Mouse (Mus musculus): ENCODE measurements around the gene Wasf3. TPM values are rescaled to one million over a fixed set of nuclear protein-coding genes. Genes with fewer than 3 reads are reported as not detected.

Gene Wasf3
- polyA plus RNA-seq, 1 experiment: 61.7 TPM

DNA sequence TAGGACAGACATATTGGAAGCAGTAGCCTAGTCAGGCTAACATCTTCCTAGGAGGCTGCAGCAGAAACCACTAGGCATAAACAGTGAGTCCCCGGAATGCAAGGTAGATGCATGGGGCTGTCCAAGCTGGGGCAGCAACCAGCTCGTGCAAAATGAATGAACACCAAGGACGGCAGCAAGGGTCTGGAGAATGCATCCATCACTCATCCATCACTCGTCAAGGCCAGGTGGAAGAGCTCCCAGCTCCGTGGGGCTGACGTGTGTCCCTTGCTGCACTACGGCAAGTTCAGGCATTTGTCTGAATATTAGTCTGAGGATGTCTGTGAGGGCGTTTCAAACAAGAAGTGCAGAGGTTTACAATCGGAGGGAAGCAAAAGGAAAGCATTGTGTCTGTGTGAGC is 22.1 kb upstream of the Wasf3 start:
- no peak for TF ChIP-seq CTCF (IDR thresholded peaks at IDR 0.05; ENCODE audit: extremely low read depth, insufficient read depth, low read length)
- no peak for TF ChIP-seq POLR2A (IDR thresholded peaks at IDR 0.05; ENCODE audit: extremely low read depth, insufficient read depth, low read length)
- H3K27ac ChIP-seq (ENCODE audit: insufficient read depth, low read length): no peak overlapping the region
- no peak overlapping the region for H3K4me3 ChIP-seq (ENCODE audit: insufficient read depth, low read length)
- H3K4me1 ChIP-seq (ENCODE audit: control insufficient read depth, insufficient read depth, low read length): no peaks in the 10 kb centered on the region

DNA sequence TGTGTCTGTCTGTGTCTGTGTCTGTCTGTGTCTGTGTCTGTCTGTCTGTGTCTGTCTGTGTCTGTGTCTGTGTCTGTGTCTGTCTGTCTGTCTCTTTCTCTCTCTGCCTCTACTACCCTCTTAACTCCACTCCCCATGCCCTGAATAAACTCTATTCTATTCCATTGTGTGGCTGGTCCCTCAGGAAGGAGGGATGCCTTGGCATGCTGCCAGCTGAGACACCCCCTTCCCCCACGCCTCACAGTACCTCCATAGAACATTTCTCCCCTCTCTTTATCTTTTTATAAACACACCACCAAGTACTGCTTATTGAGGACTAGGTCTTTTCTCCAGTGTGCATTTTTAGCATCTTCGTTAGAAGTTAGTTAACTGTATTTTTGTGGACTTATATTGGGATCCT is 16.4 kb upstream of the Wasf3 start:
- no peak for TF ChIP-seq CTCF (IDR thresholded peaks at IDR 0.05; ENCODE audit: extremely low read depth, insufficient read depth, low read length)
- no peak for TF ChIP-seq POLR2A (IDR thresholded peaks at IDR 0.05; ENCODE audit: extremely low read depth, insufficient read depth, low read length)
- no peak overlapping the region for H3K4me3 ChIP-seq (ENCODE audit: insufficient read depth, low read length)

DNA sequence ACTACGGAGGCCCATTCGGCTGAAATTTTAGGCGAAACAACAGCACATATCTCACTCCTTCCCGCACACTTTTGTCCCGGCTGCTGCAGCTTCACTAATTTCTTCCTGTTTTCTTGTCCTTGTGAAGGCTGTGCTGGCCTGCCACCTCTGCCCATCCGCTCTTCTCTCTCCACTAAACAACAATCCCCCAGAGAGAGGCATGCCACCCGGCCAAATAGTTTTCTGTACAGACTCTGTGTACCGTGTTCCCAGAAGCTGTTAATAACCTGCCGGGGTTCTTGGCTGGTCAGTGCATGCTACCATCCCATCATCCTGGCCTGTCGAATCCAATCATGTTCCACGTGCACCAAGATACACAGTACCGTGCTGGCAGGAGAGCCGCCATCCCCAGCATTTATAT is 15.8 kb upstream of the Wasf3 start:
- TF ChIP-seq POLR2A (IDR thresholded peaks at IDR 0.05; ENCODE audit: extremely low read depth, insufficient read depth, low read length): no peak
- no peak for TF ChIP-seq CTCF (IDR thresholded peaks at IDR 0.05; ENCODE audit: extremely low read depth, insufficient read depth, low read length)
- Histone ChIP-seq H3K4me1 (ENCODE audit: control insufficient read depth, insufficient read depth, low read length) (peaks cover 3% of the 10 kb centered on the region; the same call in 1 of the 2 replicates), H3K4me3 (ENCODE audit: insufficient read depth, low read length) (no peak overlapping the region), H3K27ac (ENCODE audit: insufficient read depth, low read length) (no peak overlapping the region)

More for the DNA sequence above, 16.4 kb upstream of the Wasf3 start:
- H3K4me1 ChIP-seq (ENCODE audit: control insufficient read depth, insufficient read depth, low read length): peaks cover 3% of the 10 kb centered on the region; the same call in 1 of the 2 replicates
- H3K27ac ChIP-seq (ENCODE audit: insufficient read depth, low read length): no peak overlapping the region

DNA sequence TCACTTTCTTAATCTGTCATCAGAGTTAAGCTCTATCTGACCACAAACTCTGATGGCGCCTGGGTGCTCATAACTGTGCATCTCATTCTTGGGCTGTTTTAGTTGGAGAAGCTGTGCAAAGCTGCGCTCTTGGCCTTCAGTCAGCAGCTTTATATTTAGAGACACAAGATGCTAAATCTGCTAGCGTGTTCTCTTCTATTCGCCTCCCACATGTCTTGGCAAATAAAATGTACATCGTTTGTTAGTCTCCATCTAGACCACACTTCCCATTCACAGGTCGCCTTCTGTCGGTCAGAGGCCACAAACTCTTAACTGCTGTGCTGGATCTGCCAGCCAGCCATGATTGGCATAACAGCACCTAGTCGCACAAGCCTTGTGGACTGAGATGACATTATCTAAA is 14.0 kb upstream of the Wasf3 start:
- Histone ChIP-seq H3K4me1 (ENCODE audit: control insufficient read depth, insufficient read depth, low read length) (peaks cover 3% of the 10 kb centered on the region; the same call in 1 of the 2 replicates), H3K4me3 (ENCODE audit: insufficient read depth, low read length) (no peak overlapping the region), H3K27ac (ENCODE audit: insufficient read depth, low read length) (no peak overlapping the region)
- TF ChIP-seq CTCF (IDR thresholded peaks at IDR 0.05; ENCODE audit: extremely low read depth, insufficient read depth, low read length) (no peak), POLR2A (IDR thresholded peaks at IDR 0.05; ENCODE audit: extremely low read depth, insufficient read depth, low read length) (no peak)

DNA sequence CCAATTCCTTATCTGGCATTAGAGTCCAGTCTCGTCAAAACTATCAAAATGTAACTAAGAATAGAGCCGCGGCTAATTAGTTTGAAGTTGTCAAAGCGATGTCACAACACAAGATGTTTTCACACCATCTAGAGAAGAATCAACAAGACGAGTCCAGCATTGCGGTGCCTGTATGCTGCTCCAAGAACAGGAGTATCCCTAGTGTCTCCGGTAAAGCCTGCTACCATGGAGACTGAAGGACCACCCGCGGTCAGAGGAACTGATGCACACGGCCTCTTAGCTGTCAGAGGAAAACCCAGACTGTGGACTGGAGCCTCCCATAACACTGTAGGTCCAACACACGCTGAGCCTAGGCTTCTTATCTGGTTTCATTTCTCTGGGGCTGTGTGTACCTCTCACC is 11.5 kb upstream of the Wasf3 start:
- H3K27ac ChIP-seq (ENCODE audit: insufficient read depth, low read length): no peak overlapping the region
- TF ChIP-seq POLR2A (IDR thresholded peaks at IDR 0.05; ENCODE audit: extremely low read depth, insufficient read depth, low read length): no peak
- no peak overlapping the region for H3K4me3 ChIP-seq (ENCODE audit: insufficient read depth, low read length)
- peaks cover 3% of the 10 kb centered on the region; the same call in 1 of the 2 replicates for H3K4me1 ChIP-seq (ENCODE audit: control insufficient read depth, insufficient read depth, low read length)

DNA sequence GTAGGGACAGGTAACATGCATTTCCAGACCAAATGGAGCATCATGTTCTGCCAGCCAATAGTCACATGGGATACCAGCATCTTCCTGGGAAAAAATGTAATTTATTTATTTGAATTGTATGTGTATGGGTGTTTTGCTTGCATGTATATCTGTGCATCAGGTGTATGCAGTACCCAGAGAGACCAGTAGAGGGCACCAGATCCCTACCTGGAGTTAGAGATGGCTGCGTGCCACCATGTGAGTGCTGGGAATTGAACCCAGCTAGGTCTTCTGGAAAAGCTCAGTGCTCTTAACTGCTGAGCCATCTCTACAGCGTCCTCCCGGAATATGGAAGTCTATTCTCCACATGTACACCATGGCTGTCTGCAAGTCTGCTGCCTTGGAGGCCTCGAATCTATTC is 8.2 kb upstream of the Wasf3 start:
- H3K4me1 ChIP-seq (ENCODE audit: control insufficient read depth, insufficient read depth, low read length): no peaks in the 10 kb centered on the region
- no peak for TF ChIP-seq POLR2A (IDR thresholded peaks at IDR 0.05; ENCODE audit: extremely low read depth, insufficient read depth, low read length)
- peak; percentile 52 for TF ChIP-seq CTCF (IDR thresholded peaks at IDR 0.05; ENCODE audit: extremely low read depth, insufficient read depth, low read length)
- H3K27ac ChIP-seq (ENCODE audit: insufficient read depth, low read length): no peak overlapping the region
- no peak overlapping the region for H3K4me3 ChIP-seq (ENCODE audit: insufficient read depth, low read length)

DNA sequence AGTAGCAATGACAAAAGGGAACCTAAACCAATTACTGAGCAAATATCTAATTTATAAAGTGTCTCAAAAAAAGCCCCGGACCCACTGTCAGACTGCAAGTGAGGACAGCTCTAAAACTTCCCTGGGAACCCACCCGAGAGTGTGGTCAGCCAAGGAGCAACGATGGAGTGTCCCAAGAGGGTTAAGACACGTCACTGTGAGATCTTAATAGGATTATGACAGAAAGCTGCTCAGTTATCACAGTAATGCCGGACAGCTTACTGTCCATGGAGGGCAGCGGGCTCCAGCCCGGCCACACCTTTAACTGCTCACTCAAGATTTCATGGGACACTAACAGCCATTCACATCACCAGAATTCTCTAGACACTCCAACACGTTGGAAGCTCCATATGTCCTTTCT is 4.7 kb upstream of the Wasf3 start:
- H3K27ac ChIP-seq (ENCODE audit: insufficient read depth, low read length): no peak overlapping the region
- H3K4me3 ChIP-seq (ENCODE audit: insufficient read depth, low read length): no peak overlapping the region
- TF ChIP-seq POLR2A (IDR thresholded peaks at IDR 0.05; ENCODE audit: extremely low read depth, insufficient read depth, low read length): no peak
- no peak for TF ChIP-seq CTCF (IDR thresholded peaks at IDR 0.05; ENCODE audit: extremely low read depth, insufficient read depth, low read length)
- H3K4me1 ChIP-seq (ENCODE audit: control insufficient read depth, insufficient read depth, low read length): no peaks in the 10 kb centered on the region

DNA sequence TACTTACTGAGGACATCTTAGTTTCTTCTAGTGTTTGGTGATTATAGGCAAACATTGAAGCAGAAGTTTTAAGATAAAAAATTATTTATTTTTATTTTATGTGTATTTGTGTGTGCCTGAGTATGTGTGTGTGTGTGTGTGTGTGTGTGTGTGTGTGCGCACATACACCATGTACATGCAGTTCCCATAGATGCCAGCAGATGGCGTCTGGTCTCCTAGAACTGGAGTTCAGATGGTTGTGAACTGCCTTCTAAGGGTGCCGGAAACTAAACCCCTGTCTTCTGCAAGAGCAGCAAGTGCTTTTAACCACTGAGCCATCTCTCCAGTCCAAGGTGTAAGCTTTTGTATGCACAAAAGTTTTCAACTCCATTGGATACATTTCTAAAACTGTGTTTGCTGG is 2.5 kb upstream of the Wasf3 start:
- H3K4me3 ChIP-seq (ENCODE audit: insufficient read depth, low read length): no peak overlapping the region
- no peaks in the 10 kb centered on the region; the same call in 1 of the 2 replicates for H3K4me1 ChIP-seq (ENCODE audit: control insufficient read depth, insufficient read depth, low read length)
- TF ChIP-seq POLR2A (IDR thresholded peaks at IDR 0.05; ENCODE audit: extremely low read depth, insufficient read depth, low read length) (no peak), CTCF (IDR thresholded peaks at IDR 0.05; ENCODE audit: extremely low read depth, insufficient read depth, low read length) (peak; percentile 5; the same call in 1 of the 2 replicates)
- H3K27ac ChIP-seq (ENCODE audit: insufficient read depth, low read length): no peak overlapping the region

DNA sequence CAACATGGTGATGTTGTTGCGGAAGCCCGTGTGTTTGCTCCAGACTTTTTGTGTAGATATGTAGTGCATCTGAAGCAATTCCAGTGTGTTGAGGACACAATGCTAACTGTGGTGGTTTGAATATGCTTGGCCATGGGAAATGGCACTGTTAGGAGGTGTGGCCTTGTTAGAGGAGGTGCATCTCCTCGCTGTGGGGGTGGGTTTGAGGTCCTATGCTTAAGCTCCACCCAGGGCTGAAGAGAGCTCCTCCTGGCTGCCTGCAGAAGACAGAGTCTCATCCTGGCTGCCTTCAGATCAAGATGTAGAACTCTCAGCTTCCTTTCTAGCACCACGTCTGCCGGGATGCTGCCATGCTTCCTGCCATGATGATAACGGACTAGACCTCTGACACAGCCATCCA is 1.4 kb upstream of the Wasf3 start:
- TF ChIP-seq POLR2A (IDR thresholded peaks at IDR 0.05; ENCODE audit: extremely low read depth, insufficient read depth, low read length) (no peak), CTCF (IDR thresholded peaks at IDR 0.05; ENCODE audit: extremely low read depth, insufficient read depth, low read length) (no peak)
- H3K27ac ChIP-seq (ENCODE audit: insufficient read depth, low read length): no peak overlapping the region
- H3K4me3 ChIP-seq (ENCODE audit: insufficient read depth, low read length): peak overlapping the region; percentile 74; the same call in 1 of the 2 replicates
- no peaks in the 10 kb centered on the region; the same call in 1 of the 2 replicates for H3K4me1 ChIP-seq (ENCODE audit: control insufficient read depth, insufficient read depth, low read length)

DNA sequence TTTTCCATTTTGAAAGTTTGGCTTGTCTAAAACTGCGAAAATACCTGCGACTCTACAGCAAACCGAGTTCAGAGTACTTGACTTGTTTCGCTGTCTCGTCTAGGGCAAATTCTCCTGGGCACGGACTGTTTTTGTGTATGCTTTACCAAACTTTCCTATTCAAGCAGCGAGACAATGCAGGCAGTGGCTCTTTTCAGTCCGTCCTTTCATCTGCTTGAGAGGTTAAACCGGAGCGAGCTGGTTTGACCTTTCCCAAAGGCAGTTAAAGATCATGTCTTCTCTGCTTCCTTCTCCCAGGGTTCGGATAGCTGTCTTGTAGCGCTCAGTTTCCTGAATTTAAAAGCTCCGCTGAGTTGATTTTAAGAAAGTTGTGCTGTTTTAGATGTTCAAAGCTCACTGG is 1.2 kb downstream of the Wasf3 start:
- H3K4me1 ChIP-seq (ENCODE audit: control insufficient read depth, insufficient read depth, low read length): no peaks in the 10 kb centered on the region; the same call in 1 of the 2 replicates
- no peak for TF ChIP-seq CTCF (IDR thresholded peaks at IDR 0.05; ENCODE audit: extremely low read depth, insufficient read depth, low read length)
- TF ChIP-seq POLR2A (IDR thresholded peaks at IDR 0.05; ENCODE audit: extremely low read depth, insufficient read depth, low read length): no peak
- H3K4me3 ChIP-seq (ENCODE audit: insufficient read depth, low read length): peak overlapping the region; percentile 74
- H3K27ac ChIP-seq (ENCODE audit: insufficient read depth, low read length): no peak overlapping the region

All from cortical plate, adult 2 months (tissue).